Mouse (Mus musculus) brain, embryonic 18.5 days (tissue): ENCODE results near the gene Ecpas.
A peak's percentile ranks its signal among the peaks of the same experiment; 100 is the strongest.

Experiments
- DNase-seq: peaks from one replicate; pipeline ENCODE4 v3.0.0-alpha.2; 2012; ENCODE audit warnings: low read depth, low spot score

Gene Ecpas

DNA sequence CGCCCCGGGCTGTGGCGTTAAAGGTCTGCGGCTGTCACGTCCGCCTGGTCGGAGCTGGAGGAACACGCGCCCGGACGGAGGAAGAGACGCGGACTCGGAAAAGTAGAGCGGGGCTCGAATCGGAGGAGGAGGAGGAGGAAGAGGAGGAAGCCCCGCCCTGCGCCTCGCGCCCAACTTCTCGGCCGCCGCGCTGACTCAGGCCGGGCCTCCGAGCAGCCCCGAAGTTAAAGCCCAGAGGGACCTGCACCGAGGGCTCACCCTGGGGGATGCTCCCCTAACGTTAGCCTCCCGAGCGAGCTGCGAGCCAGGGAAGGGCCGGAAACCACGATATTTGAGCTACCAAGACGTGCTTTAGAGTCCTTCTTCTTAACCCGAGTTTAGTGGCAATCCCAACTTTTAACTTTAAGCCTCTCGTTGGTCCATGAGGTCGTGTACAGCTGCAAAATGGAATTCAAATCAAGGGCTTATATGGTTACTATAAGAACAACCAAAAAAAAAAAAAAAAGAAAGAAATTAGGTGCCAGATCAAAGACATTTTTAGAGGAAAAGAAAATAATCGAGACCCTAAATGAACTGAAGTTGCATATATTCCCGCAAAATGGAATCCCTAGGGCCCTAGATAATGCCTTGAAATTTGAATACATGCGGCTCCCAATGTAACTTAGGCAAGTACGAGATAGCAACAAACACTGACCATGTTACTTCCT is at the start of gene Ecpas:
TSS of gene Ecpas (minus strand) at position 121 of the 707 bp plus-strand sequence.
- peak; percentile 22 for DNase-seq

DNA sequence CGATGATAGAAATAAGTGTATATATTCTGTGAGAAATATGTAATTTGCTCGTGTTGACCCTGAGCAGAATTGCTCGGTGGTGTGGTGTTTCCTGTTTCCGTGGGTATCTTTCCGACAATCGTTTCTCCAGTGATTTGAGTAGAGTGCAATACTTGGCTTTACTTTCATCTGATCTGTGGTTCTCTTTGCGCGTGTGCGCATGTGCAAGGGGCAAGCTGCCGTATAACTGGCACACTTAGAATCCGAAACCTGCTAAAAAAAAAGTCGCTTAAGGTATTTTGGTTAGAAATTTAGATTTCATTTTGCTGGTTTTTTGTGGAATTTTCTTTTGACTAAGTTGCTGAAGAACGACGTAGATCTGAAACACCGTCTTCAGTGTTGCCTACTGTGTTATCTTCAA is 49.2 kb upstream of the Ecpas start:
- DNase-seq: no peak

DNA sequence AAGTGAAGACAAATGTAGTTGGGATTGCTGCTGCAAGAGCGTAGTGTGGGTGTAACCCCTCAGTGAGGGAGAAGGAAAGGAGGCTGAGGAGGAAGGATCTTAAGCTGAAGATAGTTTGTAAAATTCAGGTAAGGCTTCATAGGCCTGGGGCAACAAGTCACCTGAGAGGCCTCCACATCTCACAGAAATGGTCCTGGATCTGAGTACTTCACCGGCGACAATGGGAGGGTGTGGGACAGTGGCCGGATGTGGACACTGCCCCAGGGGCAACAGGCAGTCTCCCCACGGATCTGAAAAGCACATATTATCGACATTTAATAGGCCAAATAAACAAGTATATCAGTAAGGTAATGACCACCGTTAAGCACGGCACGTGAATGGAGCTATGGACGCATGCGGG is 40.1 kb upstream of the Ecpas start:
- no peak for DNase-seq

DNA sequence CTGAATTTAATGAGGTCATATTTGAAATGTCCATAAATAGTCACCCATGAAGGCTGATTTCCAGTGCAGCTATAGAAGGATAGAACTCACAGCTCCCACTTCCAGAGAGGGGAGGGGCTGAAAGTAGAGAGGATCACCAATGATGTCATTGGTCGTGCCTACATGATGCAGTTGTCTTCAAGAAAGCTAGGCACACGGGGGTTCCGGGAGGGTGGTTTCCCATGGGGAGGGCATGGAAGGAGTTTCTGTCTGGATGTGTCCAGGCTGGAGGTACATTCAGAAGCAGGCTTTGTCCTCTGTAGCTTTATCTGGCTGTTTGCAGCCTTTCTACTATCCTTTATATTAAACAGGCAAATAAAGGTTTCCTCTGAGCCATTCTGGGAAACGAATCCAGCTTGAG is 35.8 kb upstream of the Ecpas start:
- DNase-seq: no peak

DNA sequence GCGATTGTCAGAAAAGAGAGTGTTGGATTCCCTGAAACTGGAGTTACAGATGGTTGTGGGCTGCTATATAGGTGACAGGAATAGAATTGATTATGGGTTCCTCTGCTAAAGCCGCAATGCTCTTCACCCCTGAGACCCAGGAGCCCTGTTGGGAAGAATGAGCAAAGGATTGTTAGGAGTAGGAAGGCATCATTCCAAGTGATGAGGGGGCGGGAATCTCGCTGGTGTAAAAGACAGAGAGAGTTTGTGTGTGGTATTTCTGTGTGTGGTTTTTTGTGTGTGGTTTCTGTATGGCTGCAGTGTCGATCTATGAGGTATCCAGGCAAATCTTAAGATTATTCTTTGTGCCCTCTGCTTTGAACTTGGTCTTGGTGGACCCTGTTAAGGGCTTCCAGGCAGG is 32.1 kb upstream of the Ecpas start:
- DNase-seq: no peak

DNA sequence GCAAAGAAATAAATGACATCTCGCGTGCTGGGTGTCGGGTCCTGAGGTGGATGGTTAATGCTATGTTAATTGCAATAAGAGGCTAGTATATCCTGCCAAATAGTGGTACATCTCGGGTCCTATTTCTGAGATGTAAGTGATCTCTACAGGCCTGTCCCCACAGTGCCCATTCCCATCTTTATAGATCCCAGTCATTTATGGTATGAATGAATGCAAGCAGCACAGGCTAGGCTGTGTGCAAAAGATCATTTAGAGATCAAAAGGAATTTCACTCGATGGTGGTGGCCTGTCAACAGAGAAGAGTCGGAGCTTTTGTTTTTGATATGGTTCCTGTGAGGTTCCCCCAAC is 31.6 kb upstream of the Ecpas start:
- no peak for DNase-seq

DNA sequence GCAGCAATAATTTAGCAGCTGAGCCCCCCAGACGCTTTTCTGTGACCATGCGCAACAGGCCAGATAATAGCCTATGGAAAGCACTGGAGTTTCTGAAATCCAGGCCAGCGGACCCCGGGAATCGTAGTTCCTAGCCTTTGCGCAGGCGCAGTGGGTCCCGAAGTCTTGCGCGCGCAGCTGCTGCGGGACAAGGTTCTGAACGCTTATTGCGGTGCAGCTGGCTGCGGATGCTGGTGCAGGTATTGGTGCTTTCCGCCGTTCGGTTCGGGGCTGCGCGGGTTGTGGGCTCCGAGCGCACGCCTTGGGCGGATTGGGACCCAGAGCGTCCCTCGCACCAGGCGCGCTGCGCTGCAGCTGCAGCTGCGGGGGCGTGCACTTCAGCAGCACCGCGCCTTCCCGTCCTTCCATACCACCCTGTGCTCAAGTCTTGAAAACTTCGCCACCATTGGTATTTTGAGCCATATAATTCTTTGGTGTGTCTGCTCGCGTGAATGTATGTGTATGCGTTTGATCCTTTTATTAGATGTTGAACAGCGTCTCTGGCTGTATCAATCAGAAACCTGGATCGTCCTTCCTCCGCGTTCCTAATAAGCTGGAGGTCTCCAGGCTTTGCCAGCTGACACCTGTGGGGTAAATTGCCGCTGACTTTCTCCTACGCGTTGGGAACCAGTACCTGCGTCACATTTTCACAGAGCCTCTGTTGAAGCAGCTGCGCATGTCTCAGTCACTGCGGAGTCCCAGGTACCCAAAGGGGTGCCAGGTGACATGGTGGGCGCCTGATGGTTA is 31.1 kb upstream of the Ecpas start, which contains the start of gene Zkscan16:
TSS of gene Zkscan16 (plus strand) at position 209 of the 786 bp plus-strand sequence.
- peak; percentile 81 for DNase-seq

GRCm38 (mm10) chr4:58942942-58943341 is 30.4 kb upstream of the Ecpas start:
- no peak for DNase-seq

GRCm38 (mm10) chr4:58941638-58942037 is 29.1 kb upstream of the Ecpas start:
- no peak for DNase-seq

DNA sequence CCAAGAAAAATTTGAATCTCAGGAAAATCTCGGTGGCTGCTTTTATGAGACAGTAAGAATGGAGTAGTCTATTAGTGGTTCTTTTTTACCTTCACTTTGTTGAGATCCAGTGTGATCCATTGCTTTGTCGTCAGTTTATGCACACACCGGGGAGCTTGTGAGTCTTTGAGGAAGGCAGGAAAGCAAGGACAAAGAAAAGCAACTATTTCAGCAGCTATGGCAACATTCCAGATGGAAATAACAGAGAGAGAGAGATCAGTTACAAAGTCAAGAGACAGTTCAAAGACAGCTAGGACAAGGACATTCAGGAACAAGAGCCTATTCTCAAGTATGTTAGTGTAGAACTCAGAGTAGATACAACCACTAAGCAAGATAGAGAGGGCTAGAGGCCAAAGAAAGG is 23.3 kb upstream of the Ecpas start:
- DNase-seq: no peak

GRCm38 (mm10) chr4:58934746-58935476 is 22.4 kb upstream of the Ecpas start:
- no peak for DNase-seq

DNA sequence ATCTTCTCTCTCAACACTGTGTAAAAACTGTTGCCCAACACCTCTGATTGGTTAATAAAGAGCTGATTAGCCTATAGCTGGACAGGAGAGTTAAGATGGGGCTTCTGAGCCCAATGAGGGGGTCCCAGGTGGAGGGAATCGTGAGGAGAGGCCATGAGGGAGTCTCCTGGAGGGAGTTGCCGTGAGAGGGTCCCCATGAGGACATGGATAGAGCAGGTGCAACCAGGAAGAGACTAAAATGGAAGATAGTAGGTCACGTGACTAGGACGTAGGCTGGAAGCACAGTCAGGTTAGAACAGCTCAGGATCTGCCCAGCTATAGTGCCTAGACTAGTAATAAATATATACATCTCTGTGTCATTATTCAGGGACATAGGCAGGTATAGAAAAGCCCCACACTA is 21.8 kb upstream of the Ecpas start:
- DNase-seq: no peak

DNA sequence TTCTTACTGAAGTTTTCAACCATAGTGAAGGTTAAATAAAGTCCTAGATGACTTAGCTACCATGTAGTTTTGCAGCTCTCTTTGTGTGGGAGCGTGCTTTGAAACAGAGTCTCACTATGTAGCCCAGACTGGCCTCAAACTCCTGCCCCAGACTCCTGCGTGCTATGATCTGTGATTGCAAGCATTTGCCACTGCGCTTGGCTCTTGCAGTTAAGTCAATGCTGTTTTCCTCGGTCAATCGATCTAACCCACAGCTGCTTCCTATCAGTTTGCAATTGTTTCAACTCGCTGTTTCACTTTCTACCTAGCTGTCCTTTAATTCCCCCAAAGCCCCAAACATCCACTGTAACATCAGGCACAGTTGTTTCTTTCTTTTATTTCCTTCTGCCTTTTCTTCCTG is 20.0 kb upstream of the Ecpas start:
- DNase-seq: no peak

DNA sequence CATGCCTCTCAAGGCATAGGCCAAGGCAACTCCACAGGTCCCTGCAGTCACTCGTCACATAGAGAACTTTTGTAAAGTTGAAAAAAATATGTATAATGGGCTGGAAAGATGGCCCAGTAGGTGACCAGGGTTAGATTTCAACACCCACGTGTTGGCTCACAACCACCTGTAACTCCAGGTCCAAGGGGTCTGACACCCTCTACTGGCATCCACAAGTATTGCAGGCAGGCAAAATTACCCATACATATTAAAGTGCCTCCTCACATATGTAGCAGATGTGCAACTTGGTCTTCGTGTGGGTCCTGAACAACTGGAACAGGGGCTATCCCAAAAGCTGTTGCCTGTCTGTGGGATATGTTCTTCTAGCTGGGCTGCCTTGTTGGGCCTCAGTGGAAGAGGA is 15.1 kb upstream of the Ecpas start:
- DNase-seq: no peak

GRCm38 (mm10) chr4:58926120-58926519 is 13.6 kb upstream of the Ecpas start:
- DNase-seq: no peak

- DNase-seq: no peak
Observed at GRCm38 (mm10) chr4:58925664-58926063, 13.1 kb upstream of the Ecpas start.

- no peak for DNase-seq
Observed at GRCm38 (mm10) chr4:58923933-58924332, 11.4 kb upstream of the Ecpas start.

DNA sequence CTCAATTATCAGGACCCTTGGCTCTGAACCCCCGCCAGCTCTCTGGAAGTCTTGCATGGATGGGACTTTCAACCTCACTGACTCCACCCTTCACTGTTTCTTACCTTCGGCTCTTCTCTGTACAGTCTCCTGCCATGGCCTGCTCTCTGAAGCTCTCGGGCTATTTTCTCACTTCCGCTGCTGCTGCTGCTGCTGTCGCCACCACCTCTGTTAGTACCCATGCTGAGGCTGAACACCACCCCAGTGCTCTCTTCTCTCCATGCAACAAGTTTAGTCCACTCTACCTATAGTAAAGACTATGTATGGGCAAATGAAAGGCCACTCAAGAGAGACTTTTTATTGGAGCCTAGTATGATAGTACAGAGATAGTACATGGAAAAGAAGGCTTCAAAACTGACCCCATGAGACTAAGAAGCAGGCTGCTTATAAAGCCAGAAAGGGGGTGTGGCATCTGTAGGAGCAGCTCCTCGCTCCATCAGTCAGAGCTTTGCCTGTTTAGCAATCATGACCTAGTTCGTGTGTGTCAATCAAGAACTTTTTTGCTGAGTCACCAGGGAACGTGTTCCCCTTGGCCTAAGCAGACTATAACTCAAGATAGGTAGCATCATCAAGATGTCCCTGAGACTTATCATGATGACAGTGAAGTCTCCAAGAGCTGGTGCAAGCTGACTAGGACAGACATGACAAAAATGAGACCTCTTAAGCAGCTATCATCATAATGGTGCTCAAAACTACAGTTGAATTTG is 2.7 kb upstream of the Ecpas start:
- DNase-seq: no peak

DNA sequence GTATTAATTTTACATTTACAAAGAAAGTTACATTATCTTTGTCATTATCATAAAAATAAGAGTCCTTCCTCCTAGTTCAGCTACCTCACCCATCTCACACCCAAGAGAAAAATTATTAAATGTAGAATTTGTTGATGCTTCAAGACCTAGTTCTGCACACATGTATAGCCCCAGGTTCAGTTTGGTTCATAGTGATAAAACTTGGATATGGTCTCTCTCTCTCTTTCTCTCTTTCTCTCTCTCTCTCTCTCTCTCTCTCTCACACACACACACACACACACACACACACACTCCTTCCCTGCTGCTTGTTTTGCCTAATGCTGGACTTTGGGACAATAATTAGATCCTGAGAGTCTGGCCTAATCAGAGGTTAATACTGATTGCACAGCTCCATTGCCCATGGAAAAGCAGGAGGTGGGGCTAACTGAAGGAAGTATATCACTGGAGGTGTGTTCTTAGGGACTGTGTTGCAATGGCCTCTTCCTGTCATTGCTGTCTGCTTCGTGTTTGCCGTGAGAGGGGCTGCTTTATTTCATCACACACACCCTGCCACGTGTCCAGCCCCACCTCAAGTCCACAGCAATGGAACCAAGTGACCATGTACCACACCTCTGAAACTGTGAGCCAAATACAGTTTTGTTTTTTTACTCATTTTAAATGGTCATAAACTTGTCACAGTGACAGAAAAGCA is 932 bp upstream of the Ecpas start:
- no peak for DNase-seq

DNA sequence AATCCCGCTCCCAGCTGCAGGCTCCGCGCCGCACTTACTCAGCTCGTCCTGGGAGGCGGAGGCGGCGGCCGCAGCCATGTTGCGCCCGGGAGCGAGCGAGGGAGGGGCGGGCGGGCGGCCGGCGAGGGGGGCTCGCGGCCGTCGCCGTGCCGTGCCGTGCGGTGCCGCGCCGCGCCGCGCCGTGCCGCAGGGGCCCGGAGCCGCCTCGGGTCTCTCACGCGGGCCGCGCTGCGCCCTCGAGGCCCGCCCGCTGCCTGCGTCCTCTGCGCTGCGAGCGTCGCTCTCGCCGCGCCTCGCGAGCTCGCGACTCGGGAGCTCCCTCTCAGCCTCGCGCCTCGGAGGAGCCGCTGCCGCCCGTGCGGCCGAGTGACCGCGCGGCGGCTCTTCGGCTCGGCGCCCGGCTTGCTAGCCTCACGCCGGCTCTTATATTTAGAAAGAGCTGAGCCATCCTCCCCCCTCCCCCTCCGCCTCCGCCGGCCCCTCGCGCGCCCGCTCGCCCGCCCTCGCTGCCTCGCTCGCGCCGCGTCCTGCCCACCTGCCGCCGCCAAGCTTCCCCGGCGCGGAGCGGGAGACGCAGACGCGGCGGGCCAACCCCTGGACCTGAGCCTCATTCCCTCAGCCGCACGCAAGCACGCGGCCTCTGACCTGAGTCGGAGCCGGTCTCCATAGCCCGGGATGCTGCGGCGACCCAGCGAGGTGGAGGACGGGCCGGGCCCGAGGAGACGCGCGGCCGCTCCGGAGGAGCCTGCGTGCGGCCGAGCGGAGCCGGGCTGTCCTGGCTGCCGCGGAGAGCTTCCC is 519 bp downstream of the Ecpas start:
- DNase-seq: peak; percentile 24
